9 mouse cellular contexts compared by ENCODE assay signal in genomic region chr2:27045979-27046770, GRCm38 (mm10). TPM values are rescaled to one million over a fixed set of nuclear protein-coding genes. Genes with fewer than 3 reads are reported as not detected.
DNase-seq lines count a peak whose midpoint lies in the region; ATAC-seq lines count a peak whose summit lies in the region.
"Had no signal": no experiment of that assay in that cellular context is flagged by ENCODE, and none has a peak within 500 bp of the region (broad histone marks: within the 10 kb centered on the region; RNA-seq: fewer than 3 reads in every experiment).

No protein-coding gene starts in this region.

- no peaks in the 10 kb centered on the region for H3K36me3 ChIP-seq in hindbrain, embryonic 16.5 days (ENCODE audit: control insufficient read depth, insufficient read depth, low read length)
- no peaks in the 10 kb centered on the region for H3K36me3 ChIP-seq in hindbrain, embryonic 14.5 days (replicated peaks; ENCODE audit: control insufficient read depth, insufficient read depth)
- H3K36me3 ChIP-seq in hindbrain, embryonic 10.5 days = no peaks in the 10 kb centered on the region

- H3K4me1 ChIP-seq in hindbrain, embryonic 16.5 days (ENCODE audit: control insufficient read depth, insufficient read depth, low read depth, low read length) = no peaks in the 10 kb centered on the region
- no peaks in the 10 kb centered on the region for H3K4me1 ChIP-seq in hindbrain, embryonic 14.5 days (replicated peaks; ENCODE audit: control insufficient read depth, insufficient read depth, low read length)
- peaks cover 12% of the 10 kb centered on the region for H3K4me1 ChIP-seq in hindbrain, embryonic 10.5 days (replicated peaks)

- no peak overlapping the region for H3K4me3 ChIP-seq in hindbrain, embryonic 16.5 days (ENCODE audit: low read length)
- H3K4me3 ChIP-seq in hindbrain, embryonic 14.5 days (replicated peaks; ENCODE audit: low read length) = no peak overlapping the region
- no peak overlapping the region for H3K4me3 ChIP-seq in hindbrain, embryonic 10.5 days

- no peak overlapping the region for H3K4me2 ChIP-seq in hindbrain, embryonic 16.5 days (ENCODE audit: low read length)
- H3K4me2 ChIP-seq in hindbrain, embryonic 14.5 days (replicated peaks) = no peak overlapping the region

- H3K27me3 ChIP-seq in hindbrain, embryonic 16.5 days (replicated peaks; ENCODE audit: control insufficient read depth, insufficient read depth, low read length) = no peaks in the 10 kb centered on the region
- H3K27me3 ChIP-seq in hindbrain, embryonic 14.5 days (ENCODE audit: control insufficient read depth, insufficient read depth, low read length) = no peaks in the 10 kb centered on the region
- peaks cover 56% of the 10 kb centered on the region for H3K27me3 ChIP-seq in hindbrain, embryonic 10.5 days (ENCODE audit: insufficient read depth, poor library complexity, severe bottlenecking)

- H3K9me3 ChIP-seq in hindbrain, embryonic 16.5 days (ENCODE audit: control insufficient read depth, low read length) = no peaks in the 10 kb centered on the region
- no peaks in the 10 kb centered on the region for H3K9me3 ChIP-seq in hindbrain, embryonic 14.5 days (ENCODE audit: control insufficient read depth, low read length)
- no peaks in the 10 kb centered on the region for H3K9me3 ChIP-seq in hindbrain, embryonic 10.5 days

- H3K27ac ChIP-seq in hindbrain, embryonic 16.5 days (ENCODE audit: low read depth, low read length) = no peak overlapping the region
- no peak overlapping the region for H3K27ac ChIP-seq in hindbrain, embryonic 14.5 days
- no peak overlapping the region for H3K27ac ChIP-seq in hindbrain, embryonic 10.5 days

- DNase-seq in hindbrain, embryonic 14.5 days (ENCODE audit: low spot score) = no peak
- peak; percentile 84 for DNase-seq in gastrocnemius, postnatal 14 days
- peak; percentile 62 to 63 for DNase-seq in kidney, adult 8-10 months
- DNase-seq in lung, postnatal 14 days = peak; percentile 79
- DNase-seq in embryo, embryonic 9.5 days (ENCODE audit: extremely low spot score) = no peak
- DNase-seq in hindbrain, embryonic 10.5 days (ENCODE audit: low spot score) = no peak

- intact Hi-C loops in gastrocnemius, postnatal 14 days (cut with DNase I; ENCODE audit: low total_unique reads) = no loop called here

- WGBS in hindbrain, embryonic 16.5 days = 67% methylated on average over 8 of the region's 8 CpGs
- 70% methylated on average over 8 of the region's 8 CpGs for WGBS in hindbrain, embryonic 14.5 days
- WGBS in hindbrain, embryonic 10.5 days = 74% methylated on average over 8 of the region's 8 CpGs

- ATAC-seq in hindbrain, embryonic 16.5 days = peak; percentile 58; the same call in 1 of the 2 replicates
- no peak for ATAC-seq in hindbrain, embryonic 14.5 days (ENCODE audit: low FRiP score)
- no peak for ATAC-seq in megakaryocyte-erythroid progenitor cell, adult 5-6 weeks (replicated peaks; ENCODE audit: low FRiP score, low TSS enrichment, poor library complexity, severe bottlenecking)

- no peak overlapping the region for H3K9ac ChIP-seq in hindbrain, embryonic 16.5 days (ENCODE audit: low read depth, low read length)
- no peak overlapping the region for H3K9ac ChIP-seq in hindbrain, embryonic 14.5 days

RNA-seq across cellular contexts. Expression of gene Slc2a6, which starts 18.4 kb away (rescaled TPM):
- 18.0 and 21.6 TPM in 2 replicates for polyA plus RNA-seq in hindbrain, embryonic 16.5 days (2015; fragmentation: Nextera tagmentation; extraction: Ambion mirVana)
- polyA plus RNA-seq in hindbrain, embryonic 14.5 days (2014; fragmentation: Nextera tagmentation; extraction: Ambion mirVana) = 10.1 and 10.8 TPM in 2 replicates
- total RNA-seq in gastrocnemius, postnatal 14 days (2021) = under 1 TPM; 0.11 to 0.62 TPM
- total RNA-seq in megakaryocyte-erythroid progenitor cell, adult 5-6 weeks (2014; fragmentation: Nextera tagmentation) = 0.62 TPM in 1 of 2 replicates, not detected in the other
- total RNA-seq in megakaryocyte-erythroid progenitor cell, adult 5-6 weeks (2017) = 0.05 and 1.0 TPM in 2 replicates
- 2.8 and 3.1 TPM in 2 replicates for polyA plus RNA-seq in hindbrain, embryonic 10.5 days (2016; fragmentation: Nextera tagmentation; extraction: Ambion mirVana)

RNA-seq across cellular contexts. Expression of gene Mymk, which starts 25.8 kb away (rescaled TPM):
- 0.21 and 3.5 TPM in 2 replicates for polyA plus RNA-seq in hindbrain, embryonic 16.5 days (2015; fragmentation: Nextera tagmentation; extraction: Ambion mirVana)
- polyA plus RNA-seq in hindbrain, embryonic 14.5 days (2014; fragmentation: Nextera tagmentation; extraction: Ambion mirVana) = 0.32 TPM in 1 of 2 replicates, not detected in the other
- total RNA-seq in gastrocnemius, postnatal 14 days (2021) = 10 to 100 TPM; 30.5 to 36.4 TPM
- total RNA-seq in megakaryocyte-erythroid progenitor cell, adult 5-6 weeks (2014; fragmentation: Nextera tagmentation) = not detected in 2 replicates
- not detected in 2 replicates for total RNA-seq in megakaryocyte-erythroid progenitor cell, adult 5-6 weeks (2017)
- polyA plus RNA-seq in hindbrain, embryonic 10.5 days (2016; fragmentation: Nextera tagmentation; extraction: Ambion mirVana) = 0.11 and 0.29 TPM in 2 replicates
- total RNA-seq: common myeloid progenitor, adult 5-6 weeks had no signal

RNA-seq across cellular contexts. Expression of gene Adamtsl2, which starts 33.0 kb away (rescaled TPM):
- 9.6 and 11.8 TPM in 2 replicates for polyA plus RNA-seq in hindbrain, embryonic 16.5 days (2015; fragmentation: Nextera tagmentation; extraction: Ambion mirVana)
- 9.1 and 10.0 TPM in 2 replicates for polyA plus RNA-seq in hindbrain, embryonic 14.5 days (2014; fragmentation: Nextera tagmentation; extraction: Ambion mirVana)
- 10 to 100 TPM in 1 of 2 experiments, 1 to 10 TPM in 1; 6.3 to 10.5 TPM for total RNA-seq in gastrocnemius, postnatal 14 days (2021)
- 1.2 TPM in 1 of 2 replicates, not detected in the other for total RNA-seq in megakaryocyte-erythroid progenitor cell, adult 5-6 weeks (2014; fragmentation: Nextera tagmentation)
- total RNA-seq in megakaryocyte-erythroid progenitor cell, adult 5-6 weeks (2017) = not detected in 2 replicates
- polyA plus RNA-seq in hindbrain, embryonic 10.5 days (2016; fragmentation: Nextera tagmentation; extraction: Ambion mirVana) = 4.0 and 7.0 TPM in 2 replicates
- total RNA-seq: common myeloid progenitor, adult 5-6 weeks had no signal

RNA-seq across cellular contexts. Expression of gene Cacfd1, which starts 36.4 kb away (rescaled TPM):
- polyA plus RNA-seq in hindbrain, embryonic 16.5 days (2015; fragmentation: Nextera tagmentation; extraction: Ambion mirVana) = 103 TPM in 2 replicates
- 72.7 and 83.7 TPM in 2 replicates for polyA plus RNA-seq in hindbrain, embryonic 14.5 days (2014; fragmentation: Nextera tagmentation; extraction: Ambion mirVana)
- total RNA-seq in gastrocnemius, postnatal 14 days (2021) = 10 to 100 TPM; 21.2 to 21.4 TPM
- total RNA-seq in megakaryocyte-erythroid progenitor cell, adult 5-6 weeks (2014; fragmentation: Nextera tagmentation) = 28.2 and 29.2 TPM in 2 replicates
- total RNA-seq in megakaryocyte-erythroid progenitor cell, adult 5-6 weeks (2017) = 5.5 and 14.6 TPM in 2 replicates
- polyA plus RNA-seq in hindbrain, embryonic 10.5 days (2016; fragmentation: Nextera tagmentation; extraction: Ambion mirVana) = 93.2 and 96.9 TPM in 2 replicates

Comparison
In these comparisons a context has a peak if more than half of its experiments do, and no peak if none do; other contexts are left out.
1. DNase-seq: peak in gastrocnemius, postnatal 14 days (single experiment), kidney, adult 8-10 months (2 of 2) and lung, postnatal 14 days (single experiment); none in hindbrain, embryonic 14.5 days (single experiment), embryo, embryonic 9.5 days (single experiment) and hindbrain, embryonic 10.5 days (single experiment).